Mouse (Mus musculus) CH12.LX (cell line): ENCODE data around the gene Gm281. TPM values are rescaled to one million over a fixed set of nuclear protein-coding genes. Genes with fewer than 3 reads are reported as not detected.

Source experiments
- DNase-seq: peaks from one replicate; pipeline ENCODE4 v3.0.0-alpha.2; 2013; ENCODE audit errors: extremely low read depth
- H3K27ac ChIP-seq: 2 replicates; pipeline ENCODE4 v1.5.1; 2012; ENCODE audit warnings: low read depth, mild to moderate bottlenecking, control low read depth, moderate library complexity; ENCODE audit not compliant: insufficient read depth
- H3K27me3 ChIP-seq: replicated peaks from 2 replicates; pipeline ENCODE3; 2012; ENCODE audit warnings: inconsistent platforms
- H3K36me3 ChIP-seq, 2 experiments: replicated peaks in 1 of 2; 2 replicates each; pipeline versions ENCODE3 to v1.6.1; 2012; ENCODE audit warnings: inconsistent platforms in 1 of 2, low read length in 1 of 2, mild to moderate bottlenecking in 1 of 2, mixed read lengths in 1 of 2, moderate library complexity in 1 of 2; ENCODE audit not compliant: control insufficient read depth in 1 of 2, insufficient read depth in 1 of 2
- H3K4me1 ChIP-seq, 2 experiments: 2 replicates each; pipeline ENCODE4 v1.6.1; 2012; ENCODE audit warnings: inconsistent platforms in 1 of 2, moderate library complexity in 1 of 2; ENCODE audit not compliant: insufficient read depth in 2 of 2, control insufficient read depth in 1 of 2
- H3K4me2 ChIP-seq: 2 replicates; pipeline ENCODE4 v1.6.1; 2012; ENCODE audit warnings: low read depth, mild to moderate bottlenecking, control low read depth; ENCODE audit not compliant: poor library complexity, insufficient read depth, severe bottlenecking
- H3K4me3 ChIP-seq, 3 experiments: fragments of 150-350 bp in 1 of 3; sonication (generic) in 1 of 3; replicated peaks in 1 of 3; 2 replicates each; pipeline versions ENCODE3 to v1.5.1; 2011 to 2012; ENCODE audit warnings: low read depth in 2 of 3, low read length in 2 of 3, mild to moderate bottlenecking in 2 of 3, moderate library complexity in 2 of 3, control low read depth in 1 of 3, improper control_type of control experiment in 1 of 3, inconsistent platforms in 1 of 3, mixed read lengths in 1 of 3; ENCODE audit not compliant: poor library complexity in 1 of 3
- H3K79me2 ChIP-seq: replicated peaks from 2 replicates; pipeline ENCODE4 v1.6.1; 2012; ENCODE audit warnings: mild to moderate bottlenecking, moderate library complexity; ENCODE audit not compliant: control insufficient read depth, poor library complexity, insufficient read depth, severe bottlenecking; ENCODE audit errors: extremely low read depth
- H3K9ac ChIP-seq: 2 replicates; pipeline ENCODE4 v1.6.1; 2012; ENCODE audit warnings: low read depth, mild to moderate bottlenecking, control low read depth, moderate library complexity; ENCODE audit not compliant: insufficient read depth
- H3K9me3 ChIP-seq: replicated peaks from 2 replicates; pipeline ENCODE3; 2012; ENCODE audit warnings: low read length, inconsistent platforms, mixed read lengths
- CHD1 ChIP-seq: IDR thresholded peaks from 2 replicates; pipeline ENCODE4 v1.6.1; 2012; ENCODE audit warnings: low read depth, low read length, improper control_type of control experiment, inconsistent platforms
- CHD2 ChIP-seq: IDR thresholded peaks from 2 replicates; pipeline ENCODE4 v1.6.1; 2011; ENCODE audit warnings: low read length, improper control_type of control experiment
- CTCF ChIP-seq, 2 experiments: IDR thresholded peaks in 1 of 2; conservative IDR thresholded peaks in 1 of 2; 2 replicates each; pipeline ENCODE4 v1.5.1; 2011 to 2012; ENCODE audit warnings: low read depth in 2 of 2, low read length in 2 of 2, improper control_type of control experiment in 1 of 2, inconsistent platforms in 1 of 2, mild to moderate bottlenecking in 1 of 2, moderate library complexity in 1 of 2
- E2F4 ChIP-seq: IDR thresholded peaks from 2 replicates; pipeline ENCODE4 v1.6.1; 2011; ENCODE audit warnings: low read depth, low read length, improper control_type of control experiment; ENCODE audit not compliant: insufficient replicate concordance
- HCFC1 ChIP-seq: IDR thresholded peaks from 2 replicates; pipeline ENCODE4 v1.6.1; 2012; ENCODE audit warnings: low read depth, mild to moderate bottlenecking, inconsistent platforms, low read length, improper control_type of control experiment
- IRF4 ChIP-seq: IDR thresholded peaks from 2 replicates; pipeline ENCODE4 v1.6.1; 2014; ENCODE audit warnings: low read depth, mild to moderate bottlenecking, inconsistent platforms, low read length, improper control_type of control experiment
- JUN ChIP-seq: IDR thresholded peaks from 2 replicates; pipeline ENCODE4 v1.6.1; 2011; ENCODE audit warnings: low read depth, mild to moderate bottlenecking, low read length, improper control_type of control experiment, moderate library complexity; ENCODE audit not compliant: insufficient read depth
- JUND ChIP-seq: conservative IDR thresholded peaks from 2 replicates; pipeline ENCODE4 v1.6.1; 2011; ENCODE audit warnings: low read depth, low read length, improper control_type of control experiment
- KAT2A ChIP-seq: IDR thresholded peaks from 2 replicates; pipeline ENCODE4 v1.6.1; 2012; ENCODE audit warnings: low read length, improper control_type of control experiment, inconsistent platforms; ENCODE audit not compliant: insufficient replicate concordance
- MAFK ChIP-seq: IDR thresholded peaks from 2 replicates; pipeline ENCODE4 v1.6.1; 2011; ENCODE audit warnings: low read length, improper control_type of control experiment; ENCODE audit not compliant: insufficient replicate concordance
- MAZ ChIP-seq: IDR thresholded peaks from 2 replicates; pipeline ENCODE4 v1.6.1; 2012; ENCODE audit warnings: low read depth, mild to moderate bottlenecking, inconsistent platforms, low read length, improper control_type of control experiment, moderate library complexity
- MXI1 ChIP-seq: IDR thresholded peaks from 2 replicates; pipeline ENCODE4 v1.6.1; 2011; ENCODE audit warnings: mild to moderate bottlenecking, low read depth, low read length, improper control_type of control experiment
- MYC ChIP-seq: IDR thresholded peaks from 2 replicates; pipeline ENCODE4 v1.6.1; 2011; ENCODE audit warnings: low read depth, mild to moderate bottlenecking, improper control_type of control experiment, low read length
- POLR2A ChIP-seq: IDR thresholded peaks from 2 replicates; pipeline ENCODE4 v1.6.1; 2011; ENCODE audit warnings: low read depth, mild to moderate bottlenecking, improper control_type of control experiment, low read length
- UBTF ChIP-seq: IDR thresholded peaks from 2 replicates; pipeline ENCODE4 v1.6.1; 2012; ENCODE audit warnings: low read depth, mild to moderate bottlenecking, inconsistent platforms, low read length, improper control_type of control experiment, moderate library complexity
- USF1 ChIP-seq: IDR thresholded peaks from 2 replicates; pipeline ENCODE4 v1.6.1; 2014; ENCODE audit warnings: low read depth, mild to moderate bottlenecking, inconsistent platforms, low read length, improper control_type of control experiment
- USF2 ChIP-seq: conservative IDR thresholded peaks from 2 replicates; pipeline ENCODE4 v1.6.1; 2011; ENCODE audit warnings: low read depth, low read length, improper control_type of control experiment
- ZMIZ1 ChIP-seq: IDR thresholded peaks from 2 replicates; pipeline ENCODE4 v1.6.1; 2012; ENCODE audit warnings: low read depth, mild to moderate bottlenecking, inconsistent platforms, low read length, improper control_type of control experiment
- ZNF384 ChIP-seq: IDR thresholded peaks from 2 replicates; pipeline ENCODE4 v1.6.1; 2012; ENCODE audit warnings: low read depth, low read length, improper control_type of control experiment, inconsistent platforms
- dilution Hi-C: fragments of 300-500 bp; cut with MboI; formaldehyde crosslinking; loops from 2 replicates; pipeline ENCODE4 v1.14.3; 2020; ENCODE audit warnings: low sequenced_read_pairs; ENCODE audit not compliant: extremely low pct_unique_long_range_greater_than_20kb, extremely low pct_ligation_motif_present
- in situ Hi-C: fragments of 300-500 bp; cut with MboI; formaldehyde crosslinking; loops from 3 replicates; pipeline ENCODE4 v1.14.3; 2019; ENCODE audit warnings: low sequenced_read_pairs, low pct_ligation_motif_present, low pct_unique_long_range_greater_than_20kb, mixed read lengths
- polyA plus RNA-seq: library from polyadenylated mRNA; unstranded; fragments of >175 nt; gene quantifications from 2 replicates; pipeline ENCODE4 v1.2.1, GENCODE M21; 2012; ENCODE audit warnings: low read depth; ENCODE audit not compliant: insufficient read length
- total RNA-seq, 2 experiments: library from RNA; depleted of rRNA; stranded (reverse); fragments of 300-350 nt in 1 of 2; fragments of >200 nt in 1 of 2; gene quantifications; 2 replicates each; pipeline ENCODE4 v1.2.3; 2012 to 2014

Gene Gm281
- total and polyA plus RNA-seq, 3 experiments = not detected

- Histone ChIP-seq H3K79me2 (no peaks in the 10 kb centered on the region), H3K4me2 (no peak overlapping the region), H3K36me3 (peaks cover 18 to 56% of the 10 kb centered on the region in 2 experiments), H3K9me3 (no peaks in the 10 kb centered on the region), H3K27ac (no peak overlapping the region), H3K4me3 (no peak overlapping the region), H3K9ac (no peak overlapping the region), H3K27me3 (no peaks in the 10 kb centered on the region), H3K4me1 (no peaks in the 10 kb centered on the region)
- dilution Hi-C loops = no loop called here
- in situ Hi-C loops = no loop called here
- no peak for DNase-seq
- TF ChIP-seq ZNF384 (no peak), E2F4 (no peak), JUN (no peak), KAT2A (no peak), MXI1 (no peak), USF1 (no peak), CHD2 (no peak), IRF4 (no peak), MAZ (no peak), CHD1 (no peak), CTCF (conservative IDR thresholded peaks at IDR 0.05 in 1 of 2, IDR thresholded peaks at IDR 0.05 in 1 of 2; ENCODE audit: low read depth in 2 of 2, low read length in 2 of 2) (no peak), MYC (no peak)
These were observed 34.1 kb upstream of the Gm281 start for GRCm38 (mm10) chr14:13948345-13948744.

DNA sequence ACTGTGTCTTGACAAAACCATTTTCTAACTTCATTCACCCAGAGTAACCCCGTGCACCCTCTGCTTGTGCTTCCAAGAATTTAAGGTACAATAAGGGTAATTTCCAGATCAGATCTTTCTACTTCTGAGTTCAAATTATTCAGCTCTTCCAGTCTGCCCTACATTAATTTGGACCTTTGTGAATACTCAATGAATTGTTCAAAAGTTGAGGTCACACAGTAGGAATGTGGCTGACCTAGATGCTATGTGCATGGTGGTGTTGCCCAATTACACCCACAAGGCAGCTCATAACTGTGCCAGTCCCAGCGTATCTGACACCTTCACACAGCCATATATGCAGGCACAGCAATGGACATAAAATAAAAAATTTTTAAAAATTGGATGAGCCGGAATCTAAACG lies 30.4 kb upstream of the Gm281 start:
- no peak overlapping the region for H3K4me2 ChIP-seq
- no peak overlapping the region for H3K4me3 ChIP-seq
- H3K4me1 ChIP-seq = no peaks in the 10 kb centered on the region
- H3K27me3 ChIP-seq = no peaks in the 10 kb centered on the region
- in situ Hi-C loops (no loop called here), dilution Hi-C loops (no loop called here)
- H3K27ac ChIP-seq = no peak overlapping the region
- no peak overlapping the region for H3K9ac ChIP-seq
- peaks cover 7 to 28% of the 10 kb centered on the region in 2 experiments for H3K36me3 ChIP-seq
- H3K79me2 ChIP-seq = no peaks in the 10 kb centered on the region
- DNase-seq = no peak
- H3K9me3 ChIP-seq = no peaks in the 10 kb centered on the region
- TF ChIP-seq UBTF (no peak), MAFK (no peak), ZNF384 (no peak), JUND (no peak), KAT2A (no peak), MAZ (no peak), ZMIZ1 (no peak), HCFC1 (no peak), USF2 (no peak), CTCF (conservative IDR thresholded peaks at IDR 0.05 in 1 of 2, IDR thresholded peaks at IDR 0.05 in 1 of 2; ENCODE audit: low read depth in 2 of 2, low read length in 2 of 2) (no peak), POLR2A (no peak)
- TF ChIP-seq, all 38 proteins: peak for 0
